Mouse (Mus musculus): ENCODE data around the gene Enpp5. TPM values are rescaled to one million over a fixed set of nuclear protein-coding genes. Genes with fewer than 3 reads are reported as not detected.

The Enpp5 gene
- polyA plus RNA-seq, 1 experiment from 2014 or later = 39.4 TPM

DNA sequence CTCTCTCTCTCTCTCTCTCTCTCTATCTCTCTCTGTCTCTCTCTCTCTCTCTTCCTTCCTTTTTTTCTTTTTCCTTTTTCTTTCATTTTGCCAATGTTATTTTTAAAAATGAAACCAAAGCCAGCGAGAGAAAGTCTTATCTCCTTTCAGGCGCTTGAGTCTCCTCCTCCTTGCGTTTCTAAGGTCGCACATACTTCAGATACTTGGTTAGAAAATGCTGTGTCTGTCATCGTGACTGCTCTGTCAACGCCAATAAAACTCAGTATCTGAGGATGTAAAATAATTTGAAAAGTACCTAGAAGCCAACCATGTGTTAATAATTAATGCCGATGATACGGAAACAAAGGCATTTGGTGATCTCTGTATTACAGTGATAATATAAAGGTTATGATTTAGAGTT is 57.4 kb downstream of the Enpp5 start:
- WGBS = 78% methylated on average over 8 of the region's 8 CpGs
- H3K4me2 ChIP-seq (replicated peaks) = no peak overlapping the region

More for the DNA sequence above, 57.4 kb downstream of the Enpp5 start:
- H3K4me3 ChIP-seq = no peak overlapping the region
- no peaks in the 10 kb centered on the region for H3K36me3 ChIP-seq
- no peak for ATAC-seq (ENCODE audit: low FRiP score)
- H3K9ac ChIP-seq = no peak overlapping the region
- H3K4me1 ChIP-seq = no peaks in the 10 kb centered on the region
- 0 out of 2 replicates have a peak, but pooled peaks cover 2% of the 10 kb centered on the region for H3K27me3 ChIP-seq
- H3K9me3 ChIP-seq (replicated peaks) = no peaks in the 10 kb centered on the region
- no peak overlapping the region for H3K27ac ChIP-seq

Other genes with a start within 250 kb of the Enpp5 start
- gene Enpp4, start 27.0 kb downstream of the Enpp5 start, polyA plus RNA-seq (2016; fragmentation: Nextera tagmentation; extraction: Ambion mirVana) = 3.9 and 4.3 TPM in 2 replicates
- 0.50 TPM in 2 replicates for gene Clic5, start 109.8 kb downstream of the Enpp5 start, polyA plus RNA-seq (2016; fragmentation: Nextera tagmentation; extraction: Ambion mirVana)

Measured in hindbrain, embryonic 12.5 days (tissue).